In genomic region chr15:84603267-84603963, GRCm38 (mm10) we compare ENCODE assay signal across 17 mouse cellular contexts. TPM values are rescaled to one million over a fixed set of nuclear protein-coding genes. Genes with fewer than 3 reads are reported as not detected.
DNase-seq lines count a peak whose midpoint lies in the region; ATAC-seq and TF ChIP-seq lines count a peak whose summit lies in the region.
"Had no signal": no experiment of that assay in that cellular context is flagged by ENCODE, and none has a peak within 500 bp of the region (broad histone marks: within the 10 kb centered on the region; RNA-seq: fewer than 3 reads in every experiment).

No protein-coding gene starts in this region.

- no peaks in the 10 kb centered on the region for H3K4me1 ChIP-seq in embryonic facial prominence, embryonic 11.5 days (ENCODE audit: control insufficient read depth, insufficient read depth, low read length)
- H3K4me1 ChIP-seq in limb, embryonic 10.5 days: peaks cover 40% of the 10 kb centered on the region
- H3K4me1 ChIP-seq in neural tube, embryonic 15.5 days: peaks cover 9% of the 10 kb centered on the region; the same call in 1 of the 2 replicates
- H3K4me1 ChIP-seq: heart, embryonic 13.5 days had no signal

- H3K9me3 ChIP-seq in embryonic facial prominence, embryonic 11.5 days (replicated peaks; ENCODE audit: control insufficient read depth, low read length): no peaks in the 10 kb centered on the region
- peaks cover 2% of the 10 kb centered on the region; the same call in 1 of the 2 replicates for H3K9me3 ChIP-seq in limb, embryonic 10.5 days (replicated peaks)
- H3K9me3 ChIP-seq in neural tube, embryonic 15.5 days (replicated peaks): no peaks in the 10 kb centered on the region
- H3K9me3 ChIP-seq: heart, embryonic 13.5 days; hindbrain, embryonic 15.5 days had no signal

- H3K27ac ChIP-seq in gastrocnemius, adult 2 months: no peak overlapping the region
- no peak overlapping the region for H3K27ac ChIP-seq in embryonic facial prominence, embryonic 11.5 days (replicated peaks; ENCODE audit: low read depth, low read length)
- peak overlapping the region; percentile 56 for H3K27ac ChIP-seq in limb, embryonic 10.5 days
- H3K27ac ChIP-seq in neural tube, embryonic 15.5 days (replicated peaks): no peak overlapping the region
- H3K27ac ChIP-seq: heart, embryonic 13.5 days; hindbrain, embryonic 15.5 days had no signal

- no peak overlapping the region for H3K4me2 ChIP-seq in embryonic facial prominence, embryonic 11.5 days (ENCODE audit: low read depth, low read length)
- no peak overlapping the region for H3K4me2 ChIP-seq in neural tube, embryonic 15.5 days
- H3K4me2 ChIP-seq: heart, embryonic 13.5 days; hindbrain, embryonic 15.5 days; midbrain, embryonic 11.5 days had no signal

- no peak overlapping the region for H3K4me3 ChIP-seq in gastrocnemius, adult 2 months
- H3K4me3 ChIP-seq in embryonic facial prominence, embryonic 11.5 days (ENCODE audit: low read depth, low read length): no peak overlapping the region
- no peak overlapping the region for H3K4me3 ChIP-seq in limb, embryonic 10.5 days
- no peak overlapping the region for H3K4me3 ChIP-seq in neural tube, embryonic 15.5 days (replicated peaks)
- H3K4me3 ChIP-seq: heart, embryonic 13.5 days; hindbrain, embryonic 15.5 days had no signal

- intact Hi-C loops in gastrocnemius, adult 2 months (cut with DNase I): no loop called here
- intact Hi-C loops in heart, postnatal 10 days (cut with DNase I): no loop called here

- no peak overlapping the region for H3K9ac ChIP-seq in embryonic facial prominence, embryonic 11.5 days (replicated peaks; ENCODE audit: low read length)
- no peak overlapping the region for H3K9ac ChIP-seq in neural tube, embryonic 15.5 days (replicated peaks)
- H3K9ac ChIP-seq: forebrain, postnatal 0 days; heart, embryonic 13.5 days; hindbrain, embryonic 15.5 days had no signal

- DNase-seq in gastrocnemius, adult 2 months: peak; percentile 50
- no peak for DNase-seq in gastrocnemius, postnatal 4 days (ENCODE audit: low spot score in 2 of 2)
- peak; percentile 53 for DNase-seq in embryonic facial prominence, embryonic 11.5 days (ENCODE audit: low spot score)
- DNase-seq in kidney, adult 9 months: peak; percentile 12
- no peak for DNase-seq in limb, embryonic 10.5 days (ENCODE audit: low spot score)
- DNase-seq in heart, postnatal 10 days: no peak
- DNase-seq: B cell, adult 2 months; cerebellum, adult 9-11 months; forebrain, postnatal 0 days; heart, adult 11 months; heart, postnatal 36 days; liver had no signal

- 38% methylated on average over 8 of the region's 8 CpGs for WGBS in embryonic facial prominence, embryonic 11.5 days
- WGBS in limb, embryonic 10.5 days: 38% methylated on average over 8 of the region's 8 CpGs
- 72% methylated on average over 8 of the region's 8 CpGs for WGBS in neural tube, embryonic 15.5 days

- no peak for TF ChIP-seq CTCF in gastrocnemius, adult 2 months (IDR thresholded peaks at IDR 0.05)

- ATAC-seq in embryonic facial prominence, embryonic 11.5 days (replicated peaks; ENCODE audit: insufficient number of reproducible peaks, low FRiP score, low TSS enrichment, low read depth): 0 out of 2 replicates have a peak, but pooled peaks have one; percentile 52
- no peak for ATAC-seq in neural tube, embryonic 15.5 days (ENCODE audit: low FRiP score)
- ATAC-seq: forebrain, postnatal 0 days; lung, postnatal 0 days had no signal

- H3K27me3 ChIP-seq in embryonic facial prominence, embryonic 11.5 days (ENCODE audit: control insufficient read depth, insufficient read depth, low read length): no peaks in the 10 kb centered on the region
- H3K27me3 ChIP-seq in limb, embryonic 10.5 days (ENCODE audit: low read depth, poor library complexity, severe bottlenecking): no peaks in the 10 kb centered on the region
- no peaks in the 10 kb centered on the region for H3K27me3 ChIP-seq in neural tube, embryonic 15.5 days (replicated peaks)
- H3K27me3 ChIP-seq: hindbrain, embryonic 15.5 days had no signal

- no peaks in the 10 kb centered on the region for H3K36me3 ChIP-seq in embryonic facial prominence, embryonic 11.5 days (replicated peaks; ENCODE audit: control insufficient read depth, insufficient read depth, low read depth, low read length)
- no peaks in the 10 kb centered on the region for H3K36me3 ChIP-seq in limb, embryonic 10.5 days
- no peaks in the 10 kb centered on the region for H3K36me3 ChIP-seq in neural tube, embryonic 15.5 days
- H3K36me3 ChIP-seq: heart, embryonic 13.5 days; hindbrain, embryonic 15.5 days had no signal

RNA-seq across cellular contexts. Expression of gene Rtl6, which starts 45.8 kb away (rescaled TPM):
- total RNA-seq in gastrocnemius, adult 2 months (2021): 1 to 10 TPM; 3.4 to 4.3 TPM
- 1 to 10 TPM; 8.1 to 9.7 TPM for total RNA-seq in gastrocnemius, postnatal 4 days (2021)
- 12.7 and 16.1 TPM in 2 replicates for polyA plus RNA-seq in embryonic facial prominence, embryonic 11.5 days (2014; fragmentation: Nextera tagmentation; extraction: Ambion mirVana)
- polyA plus RNA-seq in limb, embryonic 10.5 days (2016; fragmentation: Nextera tagmentation; extraction: Ambion mirVana): 18.7 and 27.1 TPM in 2 replicates
- 1 to 10 TPM; 7.9 to 9.2 TPM for total RNA-seq in heart, postnatal 10 days (2021)
- 46.5 and 55.0 TPM in 2 replicates for polyA plus RNA-seq in neural tube, embryonic 15.5 days (2015; fragmentation: Nextera tagmentation; extraction: Ambion mirVana)

Comparison
In these comparisons a context has a peak if more than half of its experiments do, and no peak if none do; other contexts are left out.
1. DNase-seq: peak in gastrocnemius, adult 2 months (single experiment), embryonic facial prominence, embryonic 11.5 days (single experiment) and kidney, adult 9 months (single experiment); none in gastrocnemius, postnatal 4 days (0 of 2), limb, embryonic 10.5 days (single experiment) and heart, postnatal 10 days (0 of 2).